Mouse (Mus musculus) erythroblast, embryonic 14.5 days (primary cell): Measurements from ENCODE around the gene Aoc3. TPM values are rescaled to one million over a fixed set of nuclear protein-coding genes. Genes with fewer than 3 reads are reported as not detected.

Experiments
- H3K27me3 ChIP-seq: 2 replicates; pipeline ENCODE4 v1.6.1; 2012; ENCODE audit warnings: inconsistent platforms; ENCODE audit not compliant: control insufficient read depth
- H3K36me3 ChIP-seq: 2 replicates; pipeline ENCODE4 v1.6.1; 2012; ENCODE audit warnings: mild to moderate bottlenecking, inconsistent platforms; ENCODE audit not compliant: control insufficient read depth
- H3K4me1 ChIP-seq: 2 replicates; pipeline ENCODE4 v1.6.1; 2012; ENCODE audit warnings: inconsistent platforms; ENCODE audit not compliant: control insufficient read depth
- H3K4me3 ChIP-seq: replicated peaks from 2 replicates; pipeline ENCODE3; 2012; ENCODE audit warnings: moderate library complexity, mild to moderate bottlenecking, inconsistent platforms
- H3K9me3 ChIP-seq: 2 replicates; pipeline ENCODE4 v1.6.1; 2012; ENCODE audit warnings: low read length, inconsistent platforms, mixed read lengths; ENCODE audit not compliant: control insufficient read depth
- GATA1 ChIP-seq: IDR thresholded peaks from 2 replicates; pipeline ENCODE4 v1.6.1; 2012; ENCODE audit warnings: low read length, inconsistent platforms, mixed read lengths
- TAL1 ChIP-seq: IDR thresholded peaks from 3 replicates; pipeline ENCODE4 v1.6.1; 2012; ENCODE audit warnings: low read length, inconsistent platforms, mixed read lengths
- polyA plus RNA-seq: library from polyadenylated mRNA; stranded (reverse); fragments of >175 nt; gene quantifications from 2 replicates; pipeline ENCODE4 v1.2.3, GENCODE M21; 2012

Gene Aoc3
- polyA plus RNA-seq, 1 experiment, result 0.06 TPM

GRCm38 (mm10) chr11:101335685-101336084 is 5.3 kb downstream of the Aoc3 start:
- Histone ChIP-seq H3K4me1 (peaks cover 21% of the 10 kb centered on the region), H3K36me3 (peaks cover 3% of the 10 kb centered on the region; the same call in 1 of the 2 replicates), H3K27me3 (no peaks in the 10 kb centered on the region), H3K4me3 (no peak overlapping the region), H3K9me3 (no peaks in the 10 kb centered on the region)
- TF ChIP-seq TAL1 (no peak), GATA1 (no peak)

- Histone ChIP-seq H3K27me3 (no peaks in the 10 kb centered on the region; the same call in 1 of the 2 replicates), H3K9me3 (no peaks in the 10 kb centered on the region), H3K4me1 (peaks cover 21% of the 10 kb centered on the region), H3K36me3 (no peaks in the 10 kb centered on the region), H3K4me3 (peak overlapping the region; percentile 25)
- TF ChIP-seq GATA1, result no peak
- TF ChIP-seq TAL1, result no peak
These were observed 7.8 kb downstream of the Aoc3 start for GRCm38 (mm10) chr11:101338123-101338760.

DNA sequence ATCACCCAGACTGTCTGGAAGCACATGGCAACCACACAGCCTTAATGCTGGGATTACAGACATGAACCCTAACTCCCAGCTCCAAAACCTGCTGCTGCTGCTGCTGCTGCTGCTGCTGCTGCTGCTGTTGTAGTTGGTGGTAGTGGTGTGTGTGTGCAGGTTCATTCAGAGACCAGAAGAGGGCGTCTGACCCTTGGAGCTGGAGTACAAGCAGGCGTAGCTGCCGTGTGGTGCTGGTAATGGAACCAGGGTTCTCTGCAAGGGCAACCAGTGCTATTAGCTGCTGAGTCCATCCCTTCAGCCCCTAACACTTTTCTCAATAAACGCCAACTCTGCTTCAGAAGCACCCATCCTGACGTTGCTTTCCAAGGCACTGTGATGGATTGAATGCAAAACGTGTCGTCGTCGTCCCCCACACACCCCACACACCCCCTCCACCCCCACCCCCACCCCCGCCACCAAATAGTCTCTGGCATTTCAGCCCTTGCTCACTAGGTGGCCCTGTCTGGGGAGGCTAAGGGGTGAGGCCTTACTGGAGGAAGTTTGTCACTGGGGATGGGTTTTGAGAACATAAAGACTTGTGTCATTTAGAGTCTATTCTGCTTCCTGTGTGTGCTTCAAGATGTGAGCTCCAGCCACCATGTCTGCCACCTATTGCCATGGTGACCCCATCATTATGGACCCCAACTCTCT is 16.8 kb downstream of the Aoc3 start:
- H3K4me1 ChIP-seq, result no peaks in the 10 kb centered on the region
- H3K9me3 ChIP-seq, result no peaks in the 10 kb centered on the region; the same call in 1 of the 2 replicates
- no peak for TF ChIP-seq TAL1
- no peak for TF ChIP-seq GATA1

DNA sequence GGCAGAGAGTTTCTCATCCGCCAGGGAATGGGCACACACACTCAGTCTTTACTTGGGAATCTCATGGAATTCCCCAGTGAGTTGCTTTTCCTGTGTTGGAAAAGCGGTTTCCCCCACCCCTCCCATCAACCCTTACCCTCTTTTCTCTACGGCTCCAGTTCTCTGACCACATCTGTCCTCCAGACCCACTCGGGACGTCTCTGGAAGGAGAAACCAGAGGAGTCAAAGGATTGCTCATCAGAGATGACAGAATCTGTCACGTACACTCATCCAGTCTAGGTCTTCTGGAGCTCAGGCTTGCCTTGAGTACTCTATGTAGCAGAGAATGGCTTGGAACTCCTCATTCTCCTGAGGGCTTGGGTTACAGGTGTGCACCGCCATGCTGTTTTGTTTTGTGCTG is 18.4 kb downstream of the Aoc3 start:
- H3K27me3 ChIP-seq, result peaks cover 8% of the 10 kb centered on the region
- H3K9me3 ChIP-seq, result no peaks in the 10 kb centered on the region; the same call in 1 of the 2 replicates
- TF ChIP-seq GATA1 (no peak), TAL1 (no peak)
- no peak overlapping the region for H3K4me3 ChIP-seq
- no peaks in the 10 kb centered on the region for H3K36me3 ChIP-seq
- no peaks in the 10 kb centered on the region for H3K4me1 ChIP-seq

More for the DNA sequence above, 16.8 kb downstream of the Aoc3 start:
- no peaks in the 10 kb centered on the region for H3K36me3 ChIP-seq
- no peak overlapping the region for H3K4me3 ChIP-seq
- H3K27me3 ChIP-seq, result peaks cover 8% of the 10 kb centered on the region

GRCm38 (mm10) chr11:101349216-101349615 is 18.8 kb downstream of the Aoc3 start:
- H3K27me3 ChIP-seq, result peaks cover 7% of the 10 kb centered on the region
- H3K4me3 ChIP-seq, result no peak overlapping the region
- H3K9me3 ChIP-seq, result no peaks in the 10 kb centered on the region; the same call in 1 of the 2 replicates
- no peaks in the 10 kb centered on the region for H3K4me1 ChIP-seq
- no peak for TF ChIP-seq GATA1
- no peak for TF ChIP-seq TAL1
- H3K36me3 ChIP-seq, result no peaks in the 10 kb centered on the region

- TF ChIP-seq TAL1, result no peak
- no peak for TF ChIP-seq GATA1
- Histone ChIP-seq H3K4me1 (no peaks in the 10 kb centered on the region), H3K4me3 (no peak overlapping the region), H3K9me3 (no peaks in the 10 kb centered on the region; the same call in 1 of the 2 replicates), H3K36me3 (no peaks in the 10 kb centered on the region), H3K27me3 (peaks cover 5% of the 10 kb centered on the region)
These were observed 20.8 kb downstream of the Aoc3 start for GRCm38 (mm10) chr11:101351100-101351720.

GRCm38 (mm10) chr11:101351721-101352111 is 21.3 kb downstream of the Aoc3 start:
- H3K4me3 ChIP-seq, result no peak overlapping the region
- H3K36me3 ChIP-seq, result no peaks in the 10 kb centered on the region
- no peak for TF ChIP-seq TAL1
- no peak for TF ChIP-seq GATA1
- H3K4me1 ChIP-seq, result no peaks in the 10 kb centered on the region
- no peaks in the 10 kb centered on the region; the same call in 1 of the 2 replicates for H3K9me3 ChIP-seq
- H3K27me3 ChIP-seq, result peaks cover 5% of the 10 kb centered on the region

DNA sequence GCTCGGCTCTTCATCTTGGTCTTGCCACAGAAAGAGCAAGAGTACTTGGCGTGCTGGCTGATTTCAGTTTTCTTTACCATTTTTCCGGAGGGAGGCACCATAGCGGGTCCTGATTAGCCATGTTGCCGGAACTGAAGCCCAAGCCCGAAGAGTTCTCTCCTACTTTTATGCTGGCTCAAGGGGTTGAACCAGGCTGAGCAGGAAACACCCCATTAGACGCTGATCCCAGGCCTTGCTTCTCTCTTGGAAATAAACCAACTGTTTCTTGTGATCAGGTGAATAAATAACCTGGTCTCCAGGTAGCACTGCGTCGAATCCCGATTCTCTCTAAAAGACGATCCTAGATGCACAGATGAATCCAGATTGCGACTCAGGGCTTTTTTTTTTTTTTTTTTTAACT is 23.0 kb downstream of the Aoc3 start:
- Histone ChIP-seq H3K9me3 (no peaks in the 10 kb centered on the region; the same call in 1 of the 2 replicates), H3K4me3 (no peak overlapping the region), H3K4me1 (peaks cover 4% of the 10 kb centered on the region; the same call in 1 of the 2 replicates), H3K27me3 (peaks cover 5% of the 10 kb centered on the region), H3K36me3 (no peaks in the 10 kb centered on the region)
- TF ChIP-seq TAL1 (no peak), GATA1 (no peak)

- Histone ChIP-seq H3K27me3 (peaks cover 5% of the 10 kb centered on the region), H3K4me1 (peaks cover 4% of the 10 kb centered on the region; the same call in 1 of the 2 replicates), H3K36me3 (no peaks in the 10 kb centered on the region), H3K9me3 (no peaks in the 10 kb centered on the region; the same call in 1 of the 2 replicates), H3K4me3 (no peak overlapping the region)
- TF ChIP-seq GATA1 (no peak), TAL1 (no peak)
These were observed 24.1 kb downstream of the Aoc3 start for GRCm38 (mm10) chr11:101354438-101355010.
